Mouse (Mus musculus) spleen, adult 2 months (tissue): ENCODE results near the gene Tubb2a.

ENCODE experiments used
- CTCF ChIP-seq: fragments of 200-500 bp; IDR thresholded peaks from 2 replicates; pipeline ENCODE4 v1.5.1; 2011; ENCODE audit warnings: mild to moderate bottlenecking, inconsistent platforms; ENCODE audit not compliant: insufficient read depth, insufficient read length, insufficient replicate concordance; ENCODE audit errors: extremely low read depth
- POLR2A ChIP-seq: fragments of 200-500 bp; IDR thresholded peaks from 2 replicates; pipeline ENCODE4 v1.6.1; 2011; ENCODE audit warnings: low read depth, low read length, inconsistent platforms

- TF ChIP-seq CTCF (no peak), POLR2A (no peak)
Measured at GRCm38 (mm10) chr13:34070296-34070695, 7.5 kb downstream of the Tubb2a start.
